Mouse (Mus musculus) G1E (cell line): ENCODE results near the gene Stoml3. TPM values are rescaled to one million over a fixed set of nuclear protein-coding genes. Genes with fewer than 3 reads are reported as not detected.

Source experiments
- ATAC-seq: 2 replicates; pipeline ENCODE4 v1.8.0; 2016; ENCODE audit warnings: mild to moderate bottlenecking; ENCODE audit not compliant: insufficient number of reproducible peaks, poor library complexity, low FRiP score, severe bottlenecking; ENCODE audit errors: extremely low read depth
- DNase-seq: peaks from one replicate; pipeline ENCODE4 v3.0.0; 2012; ENCODE audit warnings: low spot score
- H3K27me3 ChIP-seq: 2 replicates; pipeline ENCODE4 v1.6.1; 2012; ENCODE audit warnings: mild to moderate bottlenecking, low read length, inconsistent platforms; ENCODE audit not compliant: insufficient read depth
- H3K36me3 ChIP-seq: replicated peaks from 2 replicates; pipeline ENCODE3; 2012; ENCODE audit warnings: mild to moderate bottlenecking, inconsistent platforms
- H3K4me1 ChIP-seq: 2 replicates; pipeline ENCODE4 v1.6.1; 2012; ENCODE audit warnings: low read depth, low read length, inconsistent platforms, mixed read lengths; ENCODE audit not compliant: insufficient read depth
- H3K4me3 ChIP-seq: 2 replicates; pipeline ENCODE4 v1.5.1; 2012; ENCODE audit warnings: low read depth, mild to moderate bottlenecking, inconsistent platforms, low read length, moderate library complexity, mixed read lengths
- H3K9me3 ChIP-seq: replicated peaks from 2 replicates; pipeline ENCODE4 v1.6.1; 2012; ENCODE audit warnings: inconsistent platforms
- CTCF ChIP-seq: IDR thresholded peaks from 2 replicates; pipeline ENCODE4 v1.5.1; 2012; ENCODE audit warnings: low read depth, low read length, inconsistent platforms, mixed read lengths
- GATA1 ChIP-seq: IDR thresholded peaks from 2 replicates; pipeline ENCODE4 v1.6.1; 2012; ENCODE audit warnings: borderline replicate concordance, low read length, inconsistent platforms, mixed read lengths
- GATA2 ChIP-seq: IDR thresholded peaks from 2 replicates; pipeline ENCODE4 v1.6.1; 2012; ENCODE audit warnings: low read depth, low read length, inconsistent platforms, borderline replicate concordance
- POLR2AphosphoS5 ChIP-seq: IDR thresholded peaks from 2 replicates; pipeline ENCODE4 v1.6.1; 2012; ENCODE audit warnings: low read depth, low read length, inconsistent platforms; ENCODE audit not compliant: insufficient replicate concordance
- TAL1 ChIP-seq: conservative IDR thresholded peaks from 2 replicates; pipeline ENCODE4 v1.6.1; 2012; ENCODE audit warnings: low read depth, low read length, inconsistent platforms, mixed read lengths
- polyA plus RNA-seq: library from polyadenylated mRNA; stranded (reverse); fragments of >175 nt; gene quantifications from 2 replicates; pipeline ENCODE4 v1.2.3, GENCODE M21; 2012
- total RNA-seq, 2 experiments: library from RNA; stranded (forward) in 1 of 2; stranded (reverse) in 1 of 2; fragments of 200-1000 nt in 1 of 2; fragments of >200 nt in 1 of 2; fragmentation: Nextera tagmentation in 1 of 2; gene quantifications; 2 replicates each; pipeline ENCODE4 v1.2.3; 2014 to 2017

Gene Stoml3
- total and polyA plus RNA-seq, 3 experiments = 0.44 TPM; not detected in 2

- H3K4me1 ChIP-seq = no peaks in the 10 kb centered on the region
- H3K4me3 ChIP-seq = no peak overlapping the region
- H3K27me3 ChIP-seq = no peaks in the 10 kb centered on the region
- ATAC-seq = no peak
- DNase-seq = no peak
- H3K9me3 ChIP-seq = peaks cover 22% of the 10 kb centered on the region
- H3K36me3 ChIP-seq = no peaks in the 10 kb centered on the region
- TF ChIP-seq TAL1 (no peak), POLR2AphosphoS5 (no peak), GATA1 (no peak), CTCF (no peak), GATA2 (no peak)
These were observed 34.3 kb downstream of the Stoml3 start for GRCm38 (mm10) chr3:53522794-53523193.

GRCm38 (mm10) chr3:53525737-53526136 is 37.3 kb downstream of the Stoml3 start:
- Histone ChIP-seq H3K36me3 (no peaks in the 10 kb centered on the region), H3K27me3 (no peaks in the 10 kb centered on the region), H3K4me3 (no peak overlapping the region), H3K9me3 (peaks cover 20% of the 10 kb centered on the region), H3K4me1 (no peaks in the 10 kb centered on the region)
- ATAC-seq = no peak
- DNase-seq = no peak
- no peak for TF ChIP-seq GATA1
- no peak for TF ChIP-seq CTCF
- no peak for TF ChIP-seq TAL1
- no peak for TF ChIP-seq POLR2AphosphoS5
- no peak for TF ChIP-seq GATA2

GRCm38 (mm10) chr3:53530305-53530704 is 41.9 kb downstream of the Stoml3 start:
- TF ChIP-seq GATA1 = no peak
- TF ChIP-seq CTCF = no peak
- no peak for TF ChIP-seq POLR2AphosphoS5
- TF ChIP-seq GATA2 = no peak
- no peak for TF ChIP-seq TAL1
- Histone ChIP-seq H3K4me1 (no peaks in the 10 kb centered on the region), H3K27me3 (no peaks in the 10 kb centered on the region), H3K4me3 (no peak overlapping the region), H3K9me3 (peaks cover 18% of the 10 kb centered on the region), H3K36me3 (no peaks in the 10 kb centered on the region)
- no peak for DNase-seq
- ATAC-seq = no peak

GRCm38 (mm10) chr3:53532091-53532490 is 43.6 kb downstream of the Stoml3 start:
- DNase-seq (no peak), ATAC-seq (no peak)
- Histone ChIP-seq H3K9me3 (peaks cover 26% of the 10 kb centered on the region), H3K4me1 (no peaks in the 10 kb centered on the region), H3K36me3 (no peaks in the 10 kb centered on the region), H3K27me3 (no peaks in the 10 kb centered on the region), H3K4me3 (no peak overlapping the region)
- TF ChIP-seq TAL1 (no peak), GATA2 (no peak), GATA1 (no peak), POLR2AphosphoS5 (no peak), CTCF (no peak)

GRCm38 (mm10) chr3:53552691-53553090 is 64.2 kb downstream of the Stoml3 start:
- ATAC-seq (no peak), DNase-seq (no peak)
- Histone ChIP-seq H3K9me3 (peaks cover 35% of the 10 kb centered on the region), H3K4me1 (no peaks in the 10 kb centered on the region), H3K4me3 (no peak overlapping the region), H3K36me3 (no peaks in the 10 kb centered on the region), H3K27me3 (no peaks in the 10 kb centered on the region)
- TF ChIP-seq POLR2AphosphoS5 (no peak), GATA2 (no peak), CTCF (no peak), GATA1 (no peak), TAL1 (no peak)

GRCm38 (mm10) chr3:53555031-53555952 is 66.8 kb downstream of the Stoml3 start:
- ATAC-seq (no peak), DNase-seq (no peak)

More at GRCm38 (mm10) chr3:53555031-53555952, 66.8 kb downstream of the Stoml3 start:
- Histone ChIP-seq H3K4me1 (no peaks in the 10 kb centered on the region), H3K4me3 (no peak overlapping the region), H3K9me3 (peaks cover 49% of the 10 kb centered on the region), H3K36me3 (no peaks in the 10 kb centered on the region), H3K27me3 (no peaks in the 10 kb centered on the region)
- TF ChIP-seq TAL1 (no peak), POLR2AphosphoS5 (no peak), GATA1 (no peak), GATA2 (no peak), CTCF (no peak)
